Mouse (Mus musculus) lung, postnatal 0 days (tissue): ENCODE measurements around the gene Nmnat2.

Experiments used
- CTCF ChIP-seq: IDR thresholded peaks from 2 replicates; pipeline ENCODE4 v1.5.1; 2016; ENCODE audit warnings: antibody characterized with exemption, mild to moderate bottlenecking
- EP300 ChIP-seq: IDR thresholded peaks from 2 replicates; pipeline ENCODE4 v1.6.1; 2016; ENCODE audit warnings: antibody characterized with exemption, mild to moderate bottlenecking, control low read depth

GRCm38 (mm10) chr1:153139635-153140034 is 184.8 kb downstream of the Nmnat2 start:
- TF ChIP-seq CTCF (no peak), EP300 (no peak)
